Mouse (Mus musculus) E14TG2a.4 (cell line): ENCODE measurements around the gene Jph3.

Source experiments
- H3K27me3 ChIP-seq: 2 replicates; pipeline ENCODE4 v1.6.1; 2014; ENCODE audit warnings: low read length, control low read depth; ENCODE audit not compliant: insufficient read depth
- H3K36me3 ChIP-seq: 2 replicates; pipeline ENCODE4 v1.6.1; 2014; ENCODE audit warnings: low read length, control low read depth; ENCODE audit not compliant: insufficient read depth
- H3K4me1 ChIP-seq: replicated peaks from 2 replicates; pipeline ENCODE4 v1.6.1; 2014; ENCODE audit warnings: low read depth, low read length, control low read depth
- H3K4me3 ChIP-seq: replicated peaks from 2 replicates; pipeline ENCODE4 v1.5.1; 2014; ENCODE audit warnings: mild to moderate bottlenecking, low read length
- H3K9me3 ChIP-seq: 2 replicates; pipeline ENCODE4 v1.6.1; 2014; ENCODE audit warnings: low read length, control low read depth
- CTCF ChIP-seq: conservative IDR thresholded peaks from 2 replicates; pipeline ENCODE4 v1.5.1; 2014; ENCODE audit warnings: low read length
- NANOG ChIP-seq: IDR thresholded peaks from 2 replicates; pipeline ENCODE4 v1.6.1; 2014; ENCODE audit warnings: borderline replicate concordance, low read length, mixed read lengths
- POU5F1 ChIP-seq: IDR thresholded peaks from 2 replicates; pipeline ENCODE4 v1.6.1; 2014; ENCODE audit warnings: low read length, borderline replicate concordance

Jph3 gene

GRCm38 (mm10) chr8:121717982-121718425 is 11.4 kb upstream of the Jph3 start:
- Histone ChIP-seq H3K36me3 (no peaks in the 10 kb centered on the region), H3K4me1 (peaks cover 28% of the 10 kb centered on the region), H3K27me3 (peaks cover 60% of the 10 kb centered on the region), H3K9me3 (no peaks in the 10 kb centered on the region), H3K4me3 (peak overlapping the region; percentile 64)
- TF ChIP-seq NANOG (no peak), POU5F1 (no peak), CTCF (peak; percentile 78)

GRCm38 (mm10) chr8:121718925-121719324 is 10.5 kb upstream of the Jph3 start:
- H3K27me3 ChIP-seq, result peaks cover 61% of the 10 kb centered on the region
- H3K4me3 ChIP-seq, result peak overlapping the region; percentile 64; the same call in 1 of the 2 replicates
- H3K9me3 ChIP-seq, result no peaks in the 10 kb centered on the region
- TF ChIP-seq POU5F1, result no peak
- TF ChIP-seq NANOG, result no peak
- no peak for TF ChIP-seq CTCF
- peaks cover 30% of the 10 kb centered on the region for H3K4me1 ChIP-seq
- no peaks in the 10 kb centered on the region for H3K36me3 ChIP-seq

- TF ChIP-seq NANOG, result no peak
- TF ChIP-seq CTCF, result no peak
- TF ChIP-seq POU5F1, result no peak
- Histone ChIP-seq H3K4me1 (peaks cover 21% of the 10 kb centered on the region), H3K4me3 (no peak overlapping the region)
Observed at GRCm38 (mm10) chr8:121721072-121721471, 8.4 kb upstream of the Jph3 start.

DNA sequence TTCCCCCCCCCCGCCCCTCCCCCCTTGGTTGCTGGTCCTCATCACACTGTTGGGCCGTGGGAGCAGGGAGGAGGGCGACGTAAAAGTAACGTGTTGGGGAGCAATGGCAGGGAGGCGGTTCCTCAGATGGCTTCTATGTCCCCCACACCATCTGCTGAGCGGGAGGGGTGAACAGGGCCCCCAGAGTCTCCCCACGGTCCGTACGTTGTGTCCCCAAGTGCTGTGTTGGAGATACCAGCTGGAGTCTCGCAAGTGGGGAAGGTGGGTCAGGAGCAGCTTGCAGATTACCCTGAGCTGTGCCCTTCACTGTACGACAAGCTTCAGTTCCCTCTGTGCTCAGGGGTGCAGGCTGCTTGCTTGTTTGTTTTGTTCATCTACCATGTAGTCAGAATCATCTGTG is 5.6 kb upstream of the Jph3 start:
- TF ChIP-seq CTCF (no peak), POU5F1 (no peak), NANOG (no peak)
- Histone ChIP-seq H3K27me3 (peaks cover 47% of the 10 kb centered on the region), H3K4me1 (peaks cover 5% of the 10 kb centered on the region; the same call in 1 of the 2 replicates), H3K4me3 (no peak overlapping the region), H3K9me3 (no peaks in the 10 kb centered on the region), H3K36me3 (no peaks in the 10 kb centered on the region)

More at GRCm38 (mm10) chr8:121721072-121721471, 8.4 kb upstream of the Jph3 start:
- H3K27me3 ChIP-seq, result peaks cover 48% of the 10 kb centered on the region
- H3K36me3 ChIP-seq, result no peaks in the 10 kb centered on the region
- no peaks in the 10 kb centered on the region for H3K9me3 ChIP-seq

- Histone ChIP-seq H3K9me3 (no peaks in the 10 kb centered on the region), H3K4me1 (peaks cover 24% of the 10 kb centered on the region), H3K27me3 (peaks cover 54% of the 10 kb centered on the region), H3K36me3 (no peaks in the 10 kb centered on the region), H3K4me3 (no peak overlapping the region)
- no peak for TF ChIP-seq NANOG
- TF ChIP-seq POU5F1, result no peak
- peak; percentile 32 for TF ChIP-seq CTCF
Observed at GRCm38 (mm10) chr8:121727164-121727563, 2.3 kb upstream of the Jph3 start.

- Histone ChIP-seq H3K27me3 (peaks cover 63% of the 10 kb centered on the region), H3K9me3 (no peaks in the 10 kb centered on the region), H3K36me3 (no peaks in the 10 kb centered on the region), H3K4me1 (peaks cover 27% of the 10 kb centered on the region), H3K4me3 (peak overlapping the region; percentile 79)
- TF ChIP-seq POU5F1, result no peak
- no peak for TF ChIP-seq CTCF
- TF ChIP-seq NANOG, result no peak
Observed at GRCm38 (mm10) chr8:121729754-121730153, 331 bp downstream of the Jph3 start.

- Histone ChIP-seq H3K4me1 (peaks cover 27% of the 10 kb centered on the region), H3K9me3 (no peaks in the 10 kb centered on the region), H3K4me3 (peak overlapping the region; percentile 79), H3K36me3 (no peaks in the 10 kb centered on the region), H3K27me3 (peaks cover 64% of the 10 kb centered on the region)
- TF ChIP-seq CTCF (no peak), NANOG (no peak)
Observed at GRCm38 (mm10) chr8:121730170-121730569, 747 bp downstream of the Jph3 start.

GRCm38 (mm10) chr8:121730646-121731045 is 1.2 kb downstream of the Jph3 start:
- H3K36me3 ChIP-seq, result no peaks in the 10 kb centered on the region
- peak overlapping the region; percentile 79 for H3K4me3 ChIP-seq
- peaks cover 69% of the 10 kb centered on the region for H3K27me3 ChIP-seq
- peaks cover 27% of the 10 kb centered on the region for H3K4me1 ChIP-seq
- no peaks in the 10 kb centered on the region for H3K9me3 ChIP-seq
- TF ChIP-seq NANOG (no peak), POU5F1 (no peak), CTCF (no peak)

DNA sequence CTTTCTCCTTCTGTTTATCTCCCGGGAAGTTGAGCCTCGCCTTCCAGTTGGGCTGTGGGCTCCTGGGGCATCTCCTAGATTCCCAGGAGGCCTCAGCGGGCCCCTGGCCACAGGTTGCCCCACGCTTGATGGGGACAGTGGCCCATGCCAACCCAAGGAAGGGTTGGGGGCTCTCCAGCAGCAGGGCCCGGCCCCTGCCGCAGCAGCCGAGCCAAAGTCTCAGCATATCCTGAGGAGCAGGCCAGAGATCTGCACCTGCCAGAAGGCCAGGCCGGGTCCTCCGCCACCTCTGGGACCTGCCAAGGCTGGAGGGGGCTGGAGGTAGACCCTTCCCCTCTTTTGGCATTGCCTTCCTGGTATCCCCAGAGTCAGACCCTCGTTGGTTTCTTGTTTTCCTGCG is 1.6 kb downstream of the Jph3 start:
- TF ChIP-seq NANOG, result no peak
- no peak for TF ChIP-seq CTCF
- Histone ChIP-seq H3K36me3 (no peaks in the 10 kb centered on the region), H3K4me1 (peaks cover 27% of the 10 kb centered on the region), H3K9me3 (no peaks in the 10 kb centered on the region), H3K4me3 (peak overlapping the region; percentile 79), H3K27me3 (peaks cover 72% of the 10 kb centered on the region)
